Mouse (Mus musculus) retina, adult 2 months (tissue): ENCODE measurements around the gene Cep41.

ENCODE experiments used
- DNase-seq: peaks from one replicate; pipeline ENCODE4 v3.0.0-alpha.2; 2012; ENCODE audit warnings: low read depth, low spot score

The Cep41 gene

GRCm38 (mm10) chr6:30624763-30625162 lies 68.8 kb downstream of the Cep41 start:
- no peak for DNase-seq

- no peak for DNase-seq
Observed at GRCm38 (mm10) chr6:30621986-30622389, 71.6 kb downstream of the Cep41 start.

DNA sequence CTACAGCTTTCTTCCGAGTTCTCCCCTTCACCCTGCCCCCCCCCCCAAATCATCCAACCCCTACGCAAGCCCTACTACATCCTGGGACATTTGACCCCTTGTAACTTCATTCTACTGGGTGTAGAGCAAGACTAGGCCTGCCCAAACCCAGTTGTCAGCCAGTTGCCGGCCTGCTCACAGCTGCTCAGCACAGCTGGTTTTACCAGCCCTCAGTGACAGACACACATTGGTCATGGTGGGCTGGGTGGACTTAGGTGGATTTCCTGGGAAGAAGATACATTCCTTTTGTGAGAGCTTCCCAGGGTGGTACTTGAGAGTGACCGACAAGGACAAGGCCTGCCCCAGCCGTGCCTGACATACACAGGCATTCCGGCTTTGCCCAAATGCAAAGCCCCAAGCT lies 72.6 kb downstream of the Cep41 start:
- no peak for DNase-seq

DNA sequence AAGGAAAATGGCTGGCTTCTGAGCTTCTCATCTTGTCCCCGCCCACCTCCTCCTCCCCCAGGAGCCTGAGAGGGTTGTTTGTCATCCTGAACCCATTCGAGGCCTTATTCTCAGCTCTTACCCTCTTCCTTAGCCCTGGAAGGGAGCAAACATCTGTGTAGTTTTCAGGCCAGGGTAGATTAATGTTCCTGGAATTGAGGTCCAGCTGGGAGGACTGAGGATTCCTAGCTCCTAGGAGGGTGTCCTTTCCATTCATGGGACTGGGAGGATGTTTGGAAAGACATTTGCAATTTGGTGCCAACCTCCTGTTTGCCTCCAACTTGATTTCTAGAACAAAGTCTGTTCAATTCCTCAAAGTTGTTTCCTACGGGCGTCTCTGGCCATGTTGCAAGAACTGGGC lies 73.0 kb downstream of the Cep41 start:
- DNase-seq: no peak

- no peak for DNase-seq
Observed at GRCm38 (mm10) chr6:30619606-30620005, 73.9 kb downstream of the Cep41 start.

DNA sequence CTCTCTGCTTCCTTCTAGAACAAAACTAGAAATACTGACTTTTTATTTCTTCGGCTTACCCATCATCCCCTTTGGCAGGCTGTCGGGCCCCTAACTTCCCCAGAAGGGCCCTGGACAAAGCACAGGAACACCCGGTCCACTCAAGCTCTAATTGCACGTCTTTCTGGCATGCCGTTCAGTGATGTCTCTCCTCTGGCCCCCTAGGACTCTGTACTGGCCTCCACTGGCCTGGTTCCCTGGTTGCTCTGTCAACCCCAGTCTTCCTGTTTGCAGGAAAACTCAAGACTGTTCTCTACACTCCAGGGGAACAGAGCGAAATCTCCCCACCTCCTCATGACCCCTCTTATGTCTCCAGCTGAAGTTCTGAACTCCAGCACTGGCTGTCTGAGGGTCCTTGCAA lies 74.8 kb downstream of the Cep41 start:
- no peak for DNase-seq

DNA sequence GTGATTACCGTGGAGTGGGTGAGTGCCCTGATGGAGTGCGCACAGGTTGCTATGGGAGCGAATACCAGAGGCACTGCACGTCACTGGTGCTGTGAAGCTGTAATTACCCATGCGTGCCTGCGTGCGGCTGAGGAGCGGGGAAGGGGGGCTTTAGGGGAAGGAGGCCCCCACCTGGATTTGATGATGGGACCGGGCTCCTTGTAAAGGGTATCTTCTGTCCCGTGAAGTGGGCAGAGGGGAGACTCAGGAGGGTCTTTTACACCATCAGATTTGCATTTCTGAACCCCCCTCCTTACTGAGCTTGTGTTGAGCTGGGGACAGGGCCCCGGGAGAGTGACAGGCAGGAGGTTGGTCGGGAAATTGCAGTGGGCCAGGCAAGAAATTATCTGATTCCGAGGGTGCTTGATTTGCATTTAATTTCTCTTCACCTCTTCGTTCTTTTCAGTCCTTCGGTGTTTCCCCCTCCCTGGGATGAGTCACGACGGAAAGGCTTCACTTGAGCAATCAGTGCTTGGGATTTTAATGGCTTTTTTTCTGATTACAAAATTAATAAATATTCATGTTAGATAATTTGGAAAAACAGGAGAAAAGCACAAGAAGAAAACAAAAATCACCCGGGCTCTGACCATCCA lies 75.5 kb downstream of the Cep41 start:
- DNase-seq: no peak

- DNase-seq: no peak
Observed at GRCm38 (mm10) chr6:30617020-30617958, 76.3 kb downstream of the Cep41 start.

DNA sequence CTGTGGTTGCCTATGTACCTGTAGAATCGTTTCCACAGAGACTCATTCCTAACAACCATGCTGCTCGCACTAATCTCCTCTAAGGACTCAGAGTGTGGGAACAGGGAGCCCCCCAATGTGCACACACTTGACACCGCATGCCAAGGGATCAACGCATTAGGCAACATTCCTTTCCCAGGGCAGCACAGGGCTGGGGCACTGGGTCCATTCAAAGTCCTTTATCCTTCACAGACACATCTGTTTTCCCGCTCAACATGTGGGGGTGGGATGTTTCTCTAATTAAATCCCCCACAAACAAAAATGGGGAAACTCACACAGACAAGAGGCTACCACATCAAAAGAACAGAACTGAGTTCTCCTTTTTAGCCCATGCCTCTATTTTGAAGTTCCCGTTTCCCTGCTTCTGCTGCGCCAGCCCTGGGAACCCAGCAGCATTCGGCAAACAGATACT lies 77.0 kb downstream of the Cep41 start:
- no peak for DNase-seq

DNA sequence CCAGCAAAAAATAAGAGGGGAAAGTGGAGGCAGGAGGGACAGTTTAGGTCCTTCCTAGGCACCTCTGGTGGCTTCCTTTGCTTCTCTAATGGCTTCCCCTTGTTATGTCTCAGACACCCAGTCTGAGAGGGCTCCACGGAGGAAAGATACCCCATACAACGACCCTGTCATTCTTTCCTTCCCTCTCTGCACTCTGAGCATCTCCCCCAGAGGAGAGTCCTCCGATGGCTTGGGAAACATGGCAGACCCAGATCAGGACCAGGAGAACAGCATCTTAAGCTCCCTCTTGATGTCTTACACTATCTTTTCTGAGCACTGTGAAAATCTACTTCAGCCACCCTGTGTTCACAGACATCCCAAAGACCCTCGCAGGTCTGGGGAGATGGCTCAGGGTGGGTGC lies 77.8 kb downstream of the Cep41 start:
- DNase-seq: no peak

DNA sequence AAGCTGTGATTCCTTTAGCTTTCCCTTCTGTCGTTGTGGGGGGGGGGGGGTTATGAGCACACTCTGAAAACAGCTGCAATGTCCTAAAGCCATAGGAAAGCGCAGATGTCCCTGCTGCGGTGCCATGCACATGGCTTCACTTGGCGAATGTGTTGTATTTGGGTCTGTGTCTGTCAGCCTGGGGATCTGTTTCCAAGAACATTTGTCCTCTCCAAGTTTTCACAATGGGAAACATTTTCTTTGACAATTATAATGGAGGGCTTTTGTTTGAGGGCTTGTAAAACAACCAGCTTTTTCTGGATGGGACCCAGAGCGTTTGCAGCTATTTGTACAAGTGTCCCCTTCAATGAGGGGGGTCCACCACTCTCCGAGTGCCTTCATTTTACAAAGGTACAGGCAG lies 79.3 kb downstream of the Cep41 start:
- DNase-seq: no peak

DNA sequence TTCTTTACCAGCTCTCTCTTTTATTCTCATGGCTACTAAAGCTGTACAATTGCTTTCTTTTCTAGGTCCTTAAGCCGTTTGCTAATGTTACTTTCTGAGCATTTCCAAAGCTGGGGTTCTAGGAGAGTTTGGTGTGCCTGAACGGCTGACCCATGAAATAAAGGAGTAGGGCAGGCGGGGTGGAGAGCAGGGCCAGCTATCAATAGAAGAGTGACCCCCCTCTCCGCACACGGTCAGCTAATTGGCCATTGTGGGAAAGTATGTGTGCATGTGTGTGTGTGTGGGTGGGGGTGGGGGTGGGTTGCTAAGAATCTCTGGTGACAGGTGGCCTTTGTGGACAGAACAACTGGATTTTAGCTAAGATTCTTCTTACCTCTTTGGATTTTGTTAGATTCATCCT lies 82.3 kb downstream of the Cep41 start:
- DNase-seq: no peak

DNA sequence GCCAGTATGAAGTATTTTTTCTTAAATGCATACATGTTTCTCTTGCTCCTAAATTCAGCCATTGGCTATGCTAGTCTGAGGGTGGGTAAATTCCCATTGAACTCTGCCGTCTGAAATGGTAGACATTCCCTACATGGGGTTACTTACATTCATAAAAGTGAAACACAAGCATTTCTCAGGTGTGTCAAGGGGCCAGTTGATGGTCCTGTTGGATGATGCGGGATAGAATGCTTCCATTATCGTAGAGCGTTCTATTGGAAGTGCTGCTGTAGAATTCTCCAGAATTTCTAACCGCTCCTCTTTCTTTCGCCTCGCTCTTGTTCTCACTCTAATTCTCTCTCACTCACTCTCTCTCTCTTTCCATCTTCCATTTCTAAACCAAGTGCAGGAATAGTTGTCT lies 82.8 kb downstream of the Cep41 start, which contains the start of gene Cpa5:
Gene Cpa5 (plus strand): TSS at position 301 of the 400 bp plus-strand sequence.
- DNase-seq: no peak

- no peak for DNase-seq
Observed at GRCm38 (mm10) chr6:30605672-30606071, 87.9 kb downstream of the Cep41 start.

- no peak for DNase-seq
Observed at GRCm38 (mm10) chr6:30605111-30605510, 88.4 kb downstream of the Cep41 start.

GRCm38 (mm10) chr6:30604342-30604867 lies 89.1 kb downstream of the Cep41 start:
- no peak for DNase-seq
